Mouse (Mus musculus) regulatory T cell (primary cell): Measurements from ENCODE around the gene Bcl2l11.
"Not testable (repeated sequence)": the region's sequence is repeated elsewhere in the genome, so short reads cannot be mapped to it uniquely, and the experiment has no call there.

ENCODE experiments used
- in situ Hi-C: fragments of 300-600 bp; cut with MboI, MseI; formaldehyde crosslinking; loops from one replicate; pipeline ENCODE4 v1.15.1; 2025; ENCODE audit warnings: high pct_unique_total_duplicates

Gene Bcl2l11

GRCm38 (mm10) chr2:128125635-128126470 lies at the start of gene Bcl2l11:
Bcl2l11 (plus strand) TSS chr2:128126038.
- in situ Hi-C loops, result loop anchor here (10.0 kb wide), 1 partner anchor 249 kb away; no protein-coding TSS in a partner anchor

DNA sequence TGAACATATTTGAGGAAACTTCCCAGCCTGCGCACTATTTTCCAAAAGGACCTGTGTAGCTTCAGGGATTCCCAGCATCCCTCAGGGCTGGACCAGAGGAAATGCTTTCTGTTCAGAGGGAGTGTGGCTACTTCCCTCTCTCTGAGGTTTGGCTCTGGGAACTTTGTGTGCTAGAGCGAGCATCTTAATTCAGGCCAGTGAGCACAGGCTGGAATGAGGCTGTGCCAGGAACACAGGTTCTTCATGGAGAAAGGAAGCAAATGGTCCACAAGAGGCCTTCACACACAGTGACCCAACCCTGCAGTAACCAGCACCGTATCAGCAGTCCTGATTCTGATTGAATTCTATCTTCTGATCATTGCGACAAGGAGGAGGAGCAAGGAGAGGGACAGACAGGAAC lies 48.9 kb upstream of the Bcl2l11 start:
- in situ Hi-C loops, result no loop called here

DNA sequence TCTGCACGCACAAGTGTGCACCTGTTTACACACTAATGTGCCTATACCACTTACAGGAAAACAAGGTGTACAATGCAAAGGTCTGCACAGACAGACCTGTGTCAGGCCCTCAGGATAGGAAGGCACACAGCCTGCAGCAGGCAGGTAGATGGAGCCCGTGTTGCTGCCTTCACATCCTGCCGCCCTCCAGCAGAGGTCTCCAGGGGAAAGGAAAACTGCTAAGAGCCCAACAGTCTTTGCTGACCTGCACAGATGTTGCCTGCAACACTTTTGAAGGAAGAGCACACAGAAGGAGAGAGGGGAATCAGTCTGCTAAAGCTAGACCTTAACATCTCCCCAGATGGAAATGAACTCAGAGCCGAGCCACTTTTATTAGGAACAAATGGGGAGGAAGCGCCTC lies 47.0 kb upstream of the Bcl2l11 start:
- in situ Hi-C loops, result no loop called here

- in situ Hi-C loops, result no loop called here
These were observed 46.5 kb upstream of the Bcl2l11 start for GRCm38 (mm10) chr2:128079316-128079715.

- in situ Hi-C loops, result no loop called here
These were observed 42.0 kb upstream of the Bcl2l11 start for GRCm38 (mm10) chr2:128083844-128084243.

DNA sequence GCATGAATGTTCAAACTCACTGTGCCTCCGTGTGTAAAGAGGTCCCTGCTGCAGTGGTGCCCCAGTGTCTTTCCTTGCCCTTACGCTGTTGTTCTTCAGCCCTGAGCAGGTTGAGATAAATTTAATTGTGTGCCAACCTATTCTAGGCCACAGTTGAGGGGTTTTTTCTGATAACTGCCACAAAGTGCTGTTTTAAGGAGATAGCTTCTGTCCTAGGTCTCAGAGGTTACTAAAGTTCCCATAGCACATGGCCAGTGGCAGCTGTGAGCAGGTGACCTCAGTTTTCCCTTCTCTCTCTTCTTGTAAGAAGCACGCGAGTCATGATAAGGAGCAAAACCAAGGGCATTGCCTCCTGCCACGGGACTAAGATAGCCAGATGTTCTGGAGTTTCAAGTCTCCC lies 41.2 kb upstream of the Bcl2l11 start:
- in situ Hi-C loops, result no loop called here

GRCm38 (mm10) chr2:128085481-128085880 lies 40.4 kb upstream of the Bcl2l11 start:
- in situ Hi-C loops, result no loop called here

- in situ Hi-C loops, result no loop called here
These were observed 39.4 kb upstream of the Bcl2l11 start for GRCm38 (mm10) chr2:128086301-128086886.

DNA sequence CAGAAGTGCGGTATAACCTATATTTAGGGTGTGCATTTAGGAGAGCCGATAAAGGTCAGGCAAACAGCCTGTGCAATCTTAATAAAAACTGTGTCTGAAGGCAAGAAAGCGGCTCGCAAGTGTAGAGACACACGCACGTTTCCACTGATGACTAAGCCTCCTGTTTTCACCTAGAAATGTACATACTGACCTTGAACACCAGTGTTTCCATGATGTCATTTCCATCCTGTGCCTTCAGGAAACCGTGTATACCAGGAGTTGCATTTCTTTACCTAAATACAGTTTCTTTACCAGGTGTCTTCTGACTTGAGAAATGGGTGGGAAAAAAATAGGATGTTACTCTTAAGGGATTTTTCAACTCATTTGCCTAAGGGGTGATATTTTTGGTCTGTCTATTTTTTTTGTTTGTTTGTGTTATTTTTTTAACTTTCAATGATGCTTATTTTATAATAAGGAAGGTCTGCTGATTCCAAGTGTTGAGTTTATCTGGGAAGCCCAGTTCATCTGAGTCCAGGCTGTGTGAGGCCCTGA lies 38.8 kb upstream of the Bcl2l11 start:
- in situ Hi-C loops, result no loop called here

DNA sequence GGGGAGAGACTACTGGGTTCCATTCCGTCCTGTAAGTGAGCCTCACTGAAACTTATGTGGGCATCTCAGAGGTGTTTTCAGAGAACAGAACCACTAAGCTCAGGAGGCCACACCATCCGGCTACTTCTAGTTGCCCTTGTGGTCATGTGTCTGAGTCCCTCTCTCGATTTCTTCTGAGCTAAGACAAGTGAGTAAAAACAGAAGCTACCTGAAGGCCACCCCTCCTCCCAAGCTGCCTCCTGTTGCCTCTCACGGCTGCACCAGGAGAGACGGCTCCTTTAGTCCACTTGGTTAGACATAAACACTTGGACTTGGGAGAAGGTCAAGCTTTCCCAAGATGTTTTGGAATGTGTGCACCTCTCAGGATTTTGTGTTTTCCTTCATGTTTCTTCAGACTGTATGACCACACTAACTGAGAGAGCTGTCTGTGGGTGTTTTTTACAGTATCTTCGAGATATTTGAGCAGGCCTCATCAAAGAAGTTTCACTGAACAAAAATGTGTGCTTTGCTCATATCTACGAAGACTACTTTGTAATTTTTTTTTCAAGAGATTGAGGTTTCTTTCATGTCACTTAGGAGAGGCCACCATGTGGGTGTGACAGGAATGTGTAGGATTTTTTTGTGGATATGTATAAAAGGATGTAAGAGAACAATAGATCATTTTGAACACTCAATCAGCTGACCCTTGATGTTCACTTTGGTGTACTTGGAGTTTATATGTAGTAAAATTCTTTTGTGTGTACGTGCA lies 37.9 kb upstream of the Bcl2l11 start:
- in situ Hi-C loops, result no loop called here

GRCm38 (mm10) chr2:128090283-128090885 lies 35.5 kb upstream of the Bcl2l11 start:
- in situ Hi-C loops, result no loop called here

- in situ Hi-C loops, result no loop called here
These were observed 34.1 kb upstream of the Bcl2l11 start for GRCm38 (mm10) chr2:128091431-128092369.

- in situ Hi-C loops, result no loop called here
These were observed 33.4 kb upstream of the Bcl2l11 start for GRCm38 (mm10) chr2:128092451-128092850.

GRCm38 (mm10) chr2:128094196-128094595 lies 31.6 kb upstream of the Bcl2l11 start:
- in situ Hi-C loops, result no loop called here

DNA sequence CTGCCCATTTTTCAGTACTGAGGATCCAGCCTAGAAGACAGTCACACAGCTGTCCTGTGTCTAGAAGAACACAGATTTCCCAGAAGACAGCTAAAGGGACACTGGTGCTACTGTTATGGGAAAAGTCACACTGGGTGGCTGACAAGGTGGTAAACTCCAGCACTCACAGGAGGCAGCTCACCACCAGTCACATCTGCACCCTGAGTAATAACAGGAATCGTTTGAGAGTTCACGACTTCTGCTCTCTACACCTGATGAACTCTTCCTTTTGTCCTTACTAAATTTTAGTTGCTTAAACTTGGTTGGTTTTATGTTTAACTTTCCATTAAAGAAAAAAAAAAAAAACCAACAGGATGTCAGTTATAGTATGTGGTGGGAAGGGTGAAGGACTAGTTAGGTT lies 31.2 kb upstream of the Bcl2l11 start:
- in situ Hi-C loops, result no loop called here

DNA sequence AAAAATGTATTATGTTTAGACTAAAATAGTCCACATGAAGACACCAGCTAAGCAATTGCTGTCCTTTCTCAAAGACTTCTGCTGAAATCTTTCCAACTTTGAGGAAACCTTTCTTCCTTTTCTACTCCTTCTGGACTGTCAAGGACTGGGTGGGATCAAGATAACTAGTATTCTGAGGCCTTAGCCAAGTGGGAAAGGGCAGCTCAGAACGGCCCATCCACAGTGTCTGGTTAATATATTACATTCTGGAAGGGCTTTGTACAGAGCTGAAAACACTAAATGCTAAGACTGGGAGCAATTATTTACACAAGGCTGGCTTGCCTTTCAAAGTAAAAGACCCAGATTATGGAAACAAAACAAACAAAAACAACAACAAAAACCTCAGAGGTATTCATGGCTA lies 30.6 kb upstream of the Bcl2l11 start:
- in situ Hi-C loops, result no loop called here

GRCm38 (mm10) chr2:128096070-128096469 lies 29.8 kb upstream of the Bcl2l11 start:
- in situ Hi-C loops, result no loop called here

GRCm38 (mm10) chr2:128098118-128098517 lies 27.7 kb upstream of the Bcl2l11 start:
- in situ Hi-C loops, result not testable (repeated sequence)

GRCm38 (mm10) chr2:128102086-128102485 lies 23.8 kb upstream of the Bcl2l11 start:
- in situ Hi-C loops, result loop anchor here (25.0 kb wide), 1 partner anchor 215 kb away; no protein-coding TSS in a partner anchor

GRCm38 (mm10) chr2:128104815-128105214 lies 21.0 kb upstream of the Bcl2l11 start:
- in situ Hi-C loops, result loop anchor here (25.0 kb wide), 1 partner anchor 218 kb away; no protein-coding TSS in a partner anchor
